Mouse (Mus musculus) embryo, embryonic 11 days (tissue): Measurements from ENCODE around the gene Rab3gap1.

Experiments used
- DNase-seq: peaks from one replicate; pipeline ENCODE4 v3.0.0-alpha.2; 2015

The Rab3gap1 gene

DNA sequence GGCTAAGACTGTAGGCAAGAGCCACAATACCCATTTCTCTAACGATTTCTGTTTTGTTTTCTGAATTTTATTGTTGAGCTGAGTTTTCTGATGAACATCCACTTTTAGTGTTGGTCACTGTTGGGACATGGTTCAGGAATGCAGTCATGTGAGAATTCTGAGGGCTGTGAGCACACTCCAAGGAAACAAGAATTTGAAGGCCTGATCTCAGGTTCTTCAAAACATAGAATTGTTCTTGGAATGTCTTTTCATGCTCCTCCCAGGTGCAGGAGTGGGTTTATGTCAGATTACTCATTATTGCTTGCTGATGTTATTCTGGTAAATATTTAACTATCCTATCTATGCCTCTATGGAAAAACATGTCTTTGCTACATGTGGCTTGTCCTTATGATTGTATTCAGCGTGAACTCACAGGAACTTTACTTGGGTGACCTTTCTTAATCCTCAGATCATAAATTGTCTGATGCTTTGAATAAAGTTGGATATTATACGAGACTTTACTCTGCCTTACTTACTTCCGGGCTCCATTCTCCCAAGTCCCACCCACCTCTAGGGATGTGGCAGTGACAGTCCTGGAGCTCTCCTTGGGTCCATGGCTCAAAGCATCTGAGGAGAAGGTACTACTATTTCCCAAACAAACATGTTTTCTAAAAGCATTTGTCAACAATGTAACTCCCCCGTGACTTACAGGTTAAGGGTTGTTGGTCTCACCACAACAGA, 114.9 kb downstream of the Rab3gap1 start:
- no peak for DNase-seq

DNA sequence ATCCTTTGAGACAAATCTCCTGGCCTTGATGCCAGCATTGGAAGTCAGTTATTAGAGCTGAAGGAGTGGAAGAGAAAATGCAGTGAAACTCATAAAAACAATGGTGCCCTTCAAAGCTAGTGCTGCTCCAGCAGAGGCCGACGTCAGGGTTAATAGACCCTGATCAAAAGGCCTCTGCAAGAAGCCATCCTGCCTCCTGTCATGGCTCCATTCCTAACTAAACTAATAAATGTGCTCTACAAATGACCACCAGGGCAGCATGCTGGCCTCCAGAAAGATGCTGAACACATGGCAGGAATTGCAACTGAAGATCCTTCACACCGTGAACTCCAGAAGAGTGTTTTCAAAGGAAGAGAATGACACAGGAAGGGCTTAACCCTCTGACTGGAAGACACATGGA, 116.8 kb downstream of the Rab3gap1 start:
- peak; percentile 50 for DNase-seq

DNA sequence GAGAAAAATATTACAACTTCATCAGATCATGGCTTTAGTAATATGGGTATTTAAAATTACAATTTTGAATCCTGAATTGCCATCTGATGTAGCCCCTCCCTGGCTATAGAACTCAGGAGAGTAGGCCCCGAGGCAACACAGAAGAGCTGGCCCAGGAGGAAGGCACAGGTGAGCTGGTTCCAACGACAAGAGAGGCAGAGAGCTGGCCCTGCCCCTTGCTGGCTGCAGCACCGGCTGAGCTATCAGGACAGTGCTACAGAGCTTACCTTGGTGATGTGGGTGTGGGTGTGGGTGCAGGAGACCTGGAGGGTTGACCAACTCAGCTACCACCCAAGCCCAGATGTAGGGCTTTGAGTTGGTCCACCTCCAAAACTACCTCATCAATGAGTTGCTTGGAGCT, 119.7 kb downstream of the Rab3gap1 start:
- DNase-seq = no peak

DNA sequence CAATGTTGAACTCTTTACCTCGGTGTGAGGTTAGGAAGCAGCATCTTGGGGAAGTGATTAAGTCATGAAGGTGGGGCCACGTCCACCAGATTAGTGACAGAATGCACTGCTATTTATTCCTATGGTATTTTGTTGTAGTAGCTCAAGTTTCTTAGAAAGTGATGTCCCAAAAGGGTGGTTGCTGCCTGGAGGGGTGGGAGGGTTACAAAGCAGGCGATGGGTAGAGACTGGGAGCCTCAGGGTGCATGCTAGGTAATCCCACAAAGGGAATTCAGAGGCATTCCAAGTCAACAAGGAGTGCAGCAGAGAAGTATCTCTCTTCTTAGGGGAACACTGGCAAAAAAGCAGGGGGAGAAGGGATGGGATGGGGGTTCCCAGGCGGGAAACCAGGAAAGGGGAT, 120.8 kb downstream of the Rab3gap1 start:
- no peak for DNase-seq

DNA sequence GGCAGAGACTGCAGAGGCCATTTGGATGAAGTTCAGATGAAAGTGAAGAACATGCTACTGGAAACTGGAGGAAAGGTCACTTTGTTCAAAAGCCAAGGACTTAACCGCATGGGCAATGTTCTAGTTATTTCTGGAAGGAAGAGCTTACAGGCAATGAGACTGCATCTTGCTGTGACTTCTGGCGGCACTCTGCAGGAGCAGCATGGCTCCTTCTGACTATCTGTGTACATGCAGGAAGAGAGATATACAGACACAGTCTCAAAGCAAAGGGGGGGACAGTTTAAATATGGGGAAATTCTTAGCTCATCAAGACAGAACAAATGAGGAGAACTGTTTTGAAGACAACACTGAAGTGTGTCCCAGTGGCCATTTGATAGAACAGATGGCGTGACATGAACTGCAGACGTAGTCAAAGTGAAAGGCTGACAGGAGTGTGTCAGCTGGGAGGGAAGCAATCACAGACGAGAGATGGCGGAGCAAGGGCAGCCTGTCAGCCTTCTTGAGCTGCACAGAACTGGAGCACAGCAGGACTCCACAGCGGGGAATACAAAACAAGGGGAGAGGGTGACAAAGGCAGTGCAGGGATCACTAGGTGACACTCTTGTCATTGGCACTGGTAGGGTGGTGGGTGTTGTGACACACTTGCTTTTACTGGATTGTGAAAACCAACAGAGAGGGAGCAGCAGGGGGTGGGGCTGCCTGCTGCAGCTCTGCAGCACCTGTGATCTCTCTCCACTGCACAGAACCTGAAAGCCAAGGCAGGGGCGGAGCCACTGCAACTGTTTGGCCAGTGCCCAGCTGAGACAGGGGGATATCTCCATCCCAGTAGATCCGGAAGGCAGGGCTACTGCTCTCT, 121.5 kb downstream of the Rab3gap1 start:
- peak; percentile 7 for DNase-seq
